Mouse (Mus musculus): ENCODE results near the gene Ddx23.

Gene Ddx23

GRCm38 (mm10) chr15:98662567-98663545 is at the start of gene Ddx23:
Gene Ddx23 (minus strand): TSS chr15:98662894.
- DNase-seq (ENCODE audit: low read depth): peak; percentile 94

DNA sequence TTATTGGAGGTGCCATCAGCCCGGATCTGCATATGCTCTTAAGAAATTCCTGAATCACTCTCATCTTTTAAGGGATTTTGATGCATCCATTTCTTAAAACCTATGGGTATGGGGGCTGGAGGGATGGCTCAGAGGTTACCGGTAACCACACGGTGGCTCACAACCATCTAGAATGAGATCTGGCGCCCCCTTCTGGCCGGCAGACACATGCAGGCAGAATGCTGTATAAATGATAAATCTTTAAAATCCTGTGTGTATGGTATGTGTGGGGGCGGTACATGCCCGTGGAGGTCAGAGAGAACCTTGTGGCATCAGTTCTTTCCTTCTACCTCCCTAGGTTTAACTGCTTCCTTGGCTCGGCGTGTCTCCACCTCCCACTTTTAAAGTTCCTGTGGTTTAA is 47.7 kb upstream of the Ddx23 start:
- DNase-seq (ENCODE audit: low read depth): peak; percentile 50

- peak; percentile 84 for DNase-seq (ENCODE audit: low read depth)
Measured at GRCm38 (mm10) chr15:98707766-98708372, 45.2 kb upstream of the Ddx23 start, which contains the start of gene Ccdc65. Gene Ccdc65 (plus strand): TSS chr15:98708207.

DNA sequence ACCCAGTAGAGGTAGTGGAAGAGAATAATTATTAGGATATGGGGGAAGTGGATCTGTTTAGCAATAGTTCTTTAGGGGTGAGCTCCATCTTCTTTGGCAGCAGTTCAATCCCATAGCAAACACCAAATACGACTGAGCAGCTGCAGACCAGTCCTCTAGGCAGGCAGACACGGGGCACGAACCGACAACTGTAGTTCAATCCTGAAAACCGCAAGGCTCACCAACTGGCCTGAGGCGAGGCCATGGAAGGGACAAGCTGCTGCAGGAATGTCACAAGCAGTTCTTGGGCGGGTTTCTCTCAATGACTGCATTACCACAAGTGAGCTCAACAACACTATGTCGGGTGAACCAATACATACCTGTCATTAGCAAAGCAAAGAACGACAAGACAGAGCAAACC is 41.6 kb upstream of the Ddx23 start:
- no peak for DNase-seq (ENCODE audit: low read depth)

DNA sequence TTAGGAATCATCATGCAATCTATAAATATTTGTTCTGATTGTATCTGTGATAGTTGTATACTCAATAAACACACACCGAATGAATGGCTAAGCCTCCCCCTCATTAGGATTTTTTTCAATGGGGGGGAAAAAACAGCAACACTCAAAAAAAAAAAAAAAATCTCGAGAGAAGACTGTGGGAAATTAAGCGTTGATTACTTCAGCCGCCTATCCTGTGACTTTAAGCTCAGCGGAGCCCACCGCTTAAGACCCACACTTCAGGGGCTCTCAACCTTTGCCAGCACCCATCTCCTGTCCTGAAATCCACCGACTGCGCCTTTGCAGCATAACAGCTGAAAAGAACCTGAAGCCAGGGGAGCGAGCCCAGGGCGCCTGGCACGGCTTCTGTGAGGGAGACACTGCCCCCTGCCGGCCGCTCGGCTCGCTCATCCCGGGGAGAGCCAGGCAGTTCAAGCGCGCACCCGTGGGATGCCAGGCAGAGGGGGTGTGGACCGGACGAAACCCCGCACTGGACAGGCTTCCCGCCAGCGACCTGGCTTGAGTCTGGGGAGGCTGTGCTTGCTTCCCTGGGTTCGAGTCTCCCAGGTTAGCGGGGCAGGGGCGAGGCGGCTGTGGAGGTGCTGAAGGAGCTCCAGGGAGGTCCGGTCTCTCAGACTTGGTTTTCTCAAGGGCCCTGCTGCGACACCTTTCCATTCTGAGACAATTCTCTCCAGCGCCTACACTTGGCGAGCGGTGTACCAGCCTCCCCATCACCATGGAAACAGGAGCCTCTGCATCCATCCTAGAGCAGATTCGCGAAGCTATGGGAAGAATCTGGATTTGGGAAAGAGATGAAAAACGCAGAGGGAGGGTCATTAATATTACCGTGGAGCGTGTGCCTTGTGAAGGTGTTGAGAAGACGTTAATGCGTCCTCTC is 36.8 kb upstream of the Ddx23 start:
- DNase-seq (ENCODE audit: low read depth): peak; percentile 58

DNA sequence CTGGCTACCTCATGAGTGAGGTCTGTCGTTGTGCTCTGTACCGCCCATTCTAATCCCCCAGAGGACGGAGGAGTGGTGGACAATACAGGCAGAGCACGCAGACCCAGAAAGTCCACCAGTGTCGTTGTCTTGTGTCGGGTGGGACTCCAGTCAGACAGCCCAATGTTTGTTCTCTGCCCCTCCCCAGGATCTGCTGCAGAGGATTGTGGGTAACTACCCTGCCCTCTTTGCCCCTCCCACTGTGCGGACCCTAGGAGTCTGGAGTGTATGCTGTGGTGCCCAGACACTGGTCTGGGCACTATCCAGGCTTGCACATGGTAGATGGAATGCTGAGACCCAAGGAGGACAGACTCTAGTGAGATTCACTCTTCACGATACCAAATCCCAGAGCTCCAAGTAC is 33.5 kb upstream of the Ddx23 start:
- DNase-seq (ENCODE audit: low read depth): no peak

DNA sequence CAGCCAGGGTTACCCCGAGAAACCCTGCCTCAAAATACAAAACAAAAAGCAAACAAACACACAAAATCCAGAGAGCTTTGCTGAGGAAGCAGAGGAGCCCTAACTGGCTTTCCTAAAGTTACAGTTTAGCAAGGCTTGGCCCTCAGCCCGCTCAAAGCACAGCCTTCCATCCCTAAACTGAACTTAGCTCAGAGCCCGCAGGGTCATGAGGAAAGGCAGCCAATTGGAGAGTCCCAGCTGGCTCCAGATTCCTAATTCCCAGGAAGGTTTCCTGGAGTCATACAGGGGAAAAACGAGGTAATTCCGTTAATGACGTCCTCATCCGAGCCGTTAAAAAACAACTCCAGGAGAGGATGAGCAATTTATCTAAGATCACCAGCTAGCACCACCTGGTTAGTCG is 33.0 kb upstream of the Ddx23 start:
- no peak for DNase-seq (ENCODE audit: low read depth)

DNA sequence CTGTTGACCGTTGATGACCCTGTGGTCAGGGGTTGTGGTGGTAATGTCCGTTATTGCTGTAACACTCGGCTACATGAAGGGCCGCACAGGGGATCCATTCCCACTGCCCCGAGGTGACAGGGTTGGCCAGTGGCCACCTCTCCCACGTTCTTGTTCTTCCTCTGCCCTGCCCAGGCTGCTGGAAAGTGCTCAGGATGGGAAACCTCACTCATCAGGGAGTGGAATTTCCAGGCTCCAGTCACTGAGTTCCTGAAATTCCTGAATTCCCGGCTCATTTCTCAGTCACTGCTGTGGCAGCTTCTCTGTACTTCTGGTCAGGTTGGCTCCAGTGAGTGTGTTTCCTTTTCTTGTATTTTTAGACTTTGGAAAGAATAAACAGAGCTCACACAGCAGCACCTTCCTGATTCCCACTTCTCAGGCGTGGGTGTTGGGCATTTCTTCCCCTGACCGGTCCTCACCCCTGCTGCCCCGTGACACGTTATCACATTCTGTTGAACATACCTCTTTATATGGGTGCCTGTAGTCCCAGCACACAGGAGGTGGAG is 29.5 kb upstream of the Ddx23 start:
- DNase-seq (ENCODE audit: low read depth): no peak

DNA sequence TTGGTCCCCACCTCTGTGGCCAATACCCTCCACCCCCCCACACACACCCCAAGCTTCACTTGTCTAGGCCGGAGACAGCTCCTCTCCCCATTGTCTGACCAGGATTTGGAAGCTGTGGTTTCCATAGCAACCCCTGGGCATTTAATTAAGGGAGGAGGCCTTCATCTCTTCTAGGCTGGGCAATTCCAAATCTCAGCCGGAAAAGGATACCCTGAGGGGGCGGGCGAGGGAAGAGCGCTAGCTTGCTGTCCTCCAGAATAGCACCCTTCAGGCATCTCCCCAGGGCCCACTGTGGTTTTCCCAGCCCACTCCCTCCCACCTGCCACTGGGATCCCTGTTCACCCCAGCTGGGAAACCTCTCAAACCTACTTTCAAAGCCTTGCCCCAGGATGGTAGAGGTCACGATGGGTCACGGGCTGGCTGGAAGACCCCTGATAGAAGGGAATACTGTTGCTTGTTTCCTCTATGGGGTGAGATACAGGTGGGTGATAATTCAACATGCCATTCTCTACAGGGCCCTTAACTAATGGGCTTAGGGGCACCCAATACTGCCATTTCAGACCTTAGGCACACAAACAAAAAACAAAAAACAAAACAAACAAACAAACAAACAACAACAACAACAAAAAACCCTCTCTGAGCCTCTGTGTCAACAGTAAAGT is 28.9 kb upstream of the Ddx23 start:
- DNase-seq (ENCODE audit: low read depth): no peak

DNA sequence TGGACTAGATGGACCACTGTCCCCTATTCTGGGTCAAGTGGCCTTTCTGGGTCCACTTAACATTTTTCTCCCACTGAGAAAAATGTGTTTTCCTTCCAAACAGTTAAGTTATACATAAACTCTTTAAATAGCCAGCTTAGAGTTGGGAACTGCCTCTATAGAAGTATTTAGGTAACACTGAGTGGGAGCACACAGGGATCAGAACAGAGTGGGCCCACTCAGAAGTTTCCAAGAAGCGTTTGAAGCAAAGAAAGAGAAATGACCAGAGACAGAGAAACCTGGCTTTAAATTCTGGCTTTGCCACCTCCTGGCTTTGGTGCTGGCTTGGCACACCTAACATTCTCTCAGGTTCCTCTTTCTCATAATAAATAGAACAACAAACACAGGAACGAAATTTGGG is 27.0 kb upstream of the Ddx23 start:
- no peak for DNase-seq (ENCODE audit: low read depth)

DNA sequence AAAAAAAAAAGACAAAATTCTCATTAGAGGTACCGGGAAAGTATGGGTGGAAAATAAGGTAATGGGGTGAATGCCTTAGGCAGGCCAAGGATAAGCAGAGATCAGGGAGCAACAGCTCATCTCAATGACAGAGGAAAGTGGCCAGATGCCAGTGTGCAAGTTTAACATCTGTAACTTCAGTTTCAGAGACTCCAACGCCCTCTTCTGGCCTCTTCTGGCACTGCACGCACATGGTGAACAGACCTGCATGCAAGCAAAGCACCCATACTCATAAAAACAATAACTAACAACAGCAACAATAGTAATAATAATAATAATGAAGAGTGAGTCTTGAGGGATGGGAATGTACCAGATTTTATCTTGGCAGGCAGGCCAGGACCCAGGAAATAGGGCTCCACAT is 23.2 kb upstream of the Ddx23 start:
- DNase-seq (ENCODE audit: low read depth): no peak

- no peak for DNase-seq (ENCODE audit: low read depth)
Measured at GRCm38 (mm10) chr15:98683746-98684145, 21.1 kb upstream of the Ddx23 start.

GRCm38 (mm10) chr15:98683177-98683576 is 20.5 kb upstream of the Ddx23 start:
- DNase-seq (ENCODE audit: low read depth): no peak

DNA sequence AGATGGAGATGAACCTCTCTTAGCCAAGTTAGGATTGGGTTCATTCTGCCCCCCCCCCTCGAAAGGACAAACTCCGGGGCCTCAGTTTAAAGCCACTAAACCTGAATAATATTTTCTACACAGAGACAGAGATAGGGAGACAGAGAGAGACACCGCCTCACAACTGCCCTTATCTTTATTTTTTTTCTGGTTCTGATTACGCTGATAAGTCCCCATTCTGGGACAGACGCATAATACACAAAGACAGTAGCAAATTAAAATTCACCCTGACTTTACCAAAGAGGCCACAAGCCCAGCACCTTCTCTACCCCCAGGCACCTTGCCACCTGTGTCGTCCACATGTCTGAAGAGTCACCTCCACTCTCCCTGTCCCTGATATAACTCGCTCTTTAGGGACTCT is 18.9 kb upstream of the Ddx23 start:
- no peak for DNase-seq (ENCODE audit: low read depth)

DNA sequence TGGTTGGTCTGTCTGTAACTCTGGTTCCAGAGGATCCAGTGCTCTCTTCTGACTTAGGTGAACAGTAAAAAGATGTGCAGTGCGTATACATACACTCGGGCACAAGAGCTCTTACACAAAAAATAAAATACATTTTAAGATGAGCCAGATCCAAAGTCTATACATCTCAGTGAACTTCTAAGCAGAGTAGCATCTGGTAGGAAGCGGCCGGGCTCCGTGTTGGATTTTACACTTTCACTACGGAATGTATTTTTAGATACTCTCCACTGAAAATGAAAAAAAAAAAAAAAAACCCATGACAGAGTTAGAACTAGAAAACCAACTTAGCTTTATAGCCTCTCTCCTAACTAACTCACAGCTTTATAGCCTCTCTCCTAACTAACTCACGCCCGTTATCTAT is 18.0 kb upstream of the Ddx23 start:
- no peak for DNase-seq (ENCODE audit: low read depth)

DNA sequence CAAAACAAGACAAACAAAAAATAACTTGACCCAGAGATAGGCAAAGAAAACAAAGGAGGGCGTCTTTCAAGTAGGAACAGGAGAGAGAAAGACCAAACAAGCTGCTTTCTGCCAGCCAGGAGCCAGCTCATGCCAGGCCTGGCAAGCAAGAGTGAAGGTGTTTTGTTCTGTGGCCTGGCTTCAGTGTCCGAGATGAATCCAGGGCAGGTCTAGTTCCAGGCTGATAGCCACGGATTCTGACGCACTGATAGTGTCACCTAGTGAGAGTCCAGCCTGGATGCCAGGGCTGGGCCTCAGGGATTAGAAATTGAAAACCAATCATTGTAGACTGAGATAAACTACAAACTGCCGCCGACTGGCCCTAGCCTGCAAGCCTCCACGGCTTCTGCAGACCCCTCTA is 15.3 kb upstream of the Ddx23 start:
- DNase-seq (ENCODE audit: low read depth): no peak

GRCm38 (mm10) chr15:98676940-98677728 is 14.4 kb upstream of the Ddx23 start, which contains the start of gene Rnd1:
Gene Rnd1 (minus strand): TSS chr15:98677461.
- peak; percentile 72 for DNase-seq (ENCODE audit: low read depth)

GRCm38 (mm10) chr15:98676471-98676870 is 13.8 kb upstream of the Ddx23 start:
- no peak for DNase-seq (ENCODE audit: low read depth)

DNA sequence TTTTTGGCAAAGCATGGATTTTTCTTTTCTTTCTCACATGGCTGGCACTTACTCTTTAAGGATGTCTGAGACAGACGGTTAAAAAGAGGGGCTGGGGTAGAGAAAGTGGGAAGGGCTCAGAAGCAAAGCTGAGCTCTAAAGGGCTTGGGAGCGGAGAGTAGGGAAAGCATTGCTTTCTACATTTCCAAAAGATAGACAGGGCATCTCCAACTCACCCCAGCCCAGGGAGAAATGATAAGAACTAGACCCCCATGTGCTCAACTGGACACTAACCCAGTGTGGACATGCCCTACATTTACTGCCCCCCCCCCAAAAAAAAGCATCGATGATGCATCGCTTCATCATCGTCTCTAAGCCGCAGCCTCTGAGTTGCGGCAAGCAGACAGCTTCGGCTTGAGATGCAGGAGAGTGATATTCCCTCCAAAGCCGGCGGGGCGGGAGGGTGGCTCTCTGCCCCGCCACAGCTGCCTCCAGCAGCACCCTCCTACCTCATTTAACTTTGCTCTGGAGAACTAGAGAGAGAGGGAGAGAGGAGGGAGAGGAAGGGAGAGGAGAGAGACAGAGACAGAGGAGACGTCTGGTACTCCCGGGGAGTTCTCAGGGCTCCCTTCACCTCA is 13.0 kb upstream of the Ddx23 start:
- DNase-seq (ENCODE audit: low read depth): no peak

GRCm38 (mm10) chr15:98674994-98675545 is 12.4 kb upstream of the Ddx23 start:
- DNase-seq (ENCODE audit: low read depth): no peak

Data from c-Kit-positive CD71-positive TER-119-negative erythroid progenitor cells, embryonic 14.5 days (primary cell).